Mouse (Mus musculus) monocyte, adult 2 months (primary cell): ENCODE measurements around the gene Rnf150.

Experiments used
- DNase-seq, 2 experiments: peaks; one replicate each; pipeline ENCODE4 v3.0.0; 2022; ENCODE audit warnings: low spot score in 2 of 2, low read depth in 1 of 2

The Rnf150 gene

GRCm38 (mm10) chr8:83140068-83140467, 276.9 kb downstream of the Rnf150 start:
- no peak for DNase-seq

GRCm38 (mm10) chr8:83140701-83141111, 277.6 kb downstream of the Rnf150 start:
- DNase-seq = no peak
